ENCODE assay signal across 9 mouse cellular contexts in the genomic region with DNA sequence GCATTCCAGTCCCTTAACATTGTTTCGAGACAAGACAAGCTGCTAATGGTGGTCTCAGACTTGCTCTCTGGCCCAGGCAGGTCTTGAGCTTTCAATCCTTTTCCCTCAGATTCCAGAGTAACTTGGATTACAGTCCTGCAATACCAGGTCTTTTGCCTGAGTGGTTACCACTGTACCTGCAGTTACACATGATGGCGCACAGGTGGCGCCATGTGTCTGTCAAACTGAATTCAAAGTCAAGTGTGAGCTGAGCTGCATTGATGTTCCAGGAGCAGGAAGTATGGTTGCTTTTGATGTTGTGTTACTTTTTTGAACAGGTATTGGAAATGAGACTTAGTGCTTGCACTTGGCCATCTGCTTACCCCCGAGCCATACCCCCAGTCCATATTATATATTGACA.
DNase-seq lines count a peak whose midpoint lies in the region; ATAC-seq and TF ChIP-seq lines count a peak whose summit lies in the region.
"Had no signal": no experiment of that assay in that cellular context is flagged by ENCODE, and none has a peak within 500 bp of the region (broad histone marks: within the 10 kb centered on the region; RNA-seq: fewer than 3 reads in every experiment).

No protein-coding gene starts in this region.

- H3K9ac ChIP-seq in hindbrain, postnatal 0 days (replicated peaks; ENCODE audit: low read length), result no peak overlapping the region
- H3K9ac ChIP-seq in midbrain, embryonic 15.5 days, result no peak overlapping the region
- H3K9ac ChIP-seq: embryonic facial prominence, embryonic 13.5 days had no signal

- POLR2A ChIA-PET in Patski (lab: Charles Lee), result interaction anchor here (1.0 kb wide), 1 partner anchor 33 kb away, joined by 3 read pairs; no protein-coding TSS in a partner anchor

- intact Hi-C loops in heart, postnatal 10 days (cut with DNase I), result loop anchor here (5.0 kb wide), 1 partner anchor 1778 kb away; no protein-coding TSS in a partner anchor
- intact Hi-C loops in gastrocnemius, postnatal 36 days (cut with DNase I), result no loop called here

- peak; percentile 72 for ATAC-seq in Patski
- ATAC-seq in hindbrain, postnatal 0 days, result peak; percentile 50; the same call in 1 of the 2 replicates
- peak; percentile 40; the same call in 1 of the 2 replicates for ATAC-seq in midbrain, embryonic 15.5 days (replicated peaks)

- no peak overlapping the region for H3K4me2 ChIP-seq in hindbrain, postnatal 0 days (ENCODE audit: low read depth, low read length)
- no peak overlapping the region for H3K4me2 ChIP-seq in midbrain, embryonic 15.5 days
- H3K4me2 ChIP-seq: embryonic facial prominence, embryonic 13.5 days had no signal

- H3K9me3 ChIP-seq in hindbrain, postnatal 0 days (ENCODE audit: low read length), result no peaks in the 10 kb centered on the region
- H3K9me3 ChIP-seq in midbrain, embryonic 15.5 days, result no peaks in the 10 kb centered on the region
- H3K9me3 ChIP-seq: embryonic facial prominence, embryonic 13.5 days had no signal

- no peaks in the 10 kb centered on the region for H3K4me1 ChIP-seq in hindbrain, postnatal 0 days (ENCODE audit: insufficient read depth, low read length)
- no peaks in the 10 kb centered on the region for H3K4me1 ChIP-seq in midbrain, embryonic 15.5 days
- H3K4me1 ChIP-seq: embryonic facial prominence, embryonic 13.5 days had no signal

- H3K27ac ChIP-seq in hindbrain, postnatal 0 days, result no peak overlapping the region
- H3K27ac ChIP-seq in midbrain, embryonic 15.5 days, result no peak overlapping the region
- H3K27ac ChIP-seq: embryonic facial prominence, embryonic 13.5 days had no signal

- peak; percentile 38 to 60 for DNase-seq in heart, postnatal 10 days
- no peak for DNase-seq in heart, adult 11 months
- DNase-seq in 3134 (ENCODE audit: extremely low read depth, insufficient read length, low spot score), result peak; percentile 15
- no peak for DNase-seq in Patski (ENCODE audit: low read depth, low spot score)
- DNase-seq in cerebellum, postnatal 4 days (ENCODE audit: low spot score in 2 of 2), result peak; percentile 36 to 49
- DNase-seq in hindbrain, postnatal 0 days (ENCODE audit: low spot score), result peak; percentile 76
- no peak for DNase-seq in gastrocnemius, postnatal 36 days

- H3K4me3 ChIP-seq in hindbrain, postnatal 0 days (ENCODE audit: low read length), result no peak overlapping the region
- H3K4me3 ChIP-seq in midbrain, embryonic 15.5 days, result no peak overlapping the region
- H3K4me3 ChIP-seq: embryonic facial prominence, embryonic 13.5 days had no signal

- no peaks in the 10 kb centered on the region for H3K27me3 ChIP-seq in Patski
- no peaks in the 10 kb centered on the region for H3K27me3 ChIP-seq in hindbrain, postnatal 0 days (ENCODE audit: insufficient read depth, low read length)
- no peaks in the 10 kb centered on the region for H3K27me3 ChIP-seq in midbrain, embryonic 15.5 days (replicated peaks)
- H3K27me3 ChIP-seq: embryonic facial prominence, embryonic 13.5 days had no signal

- no peaks in the 10 kb centered on the region for H3K36me3 ChIP-seq in hindbrain, postnatal 0 days (ENCODE audit: insufficient read depth, low read length)
- no peaks in the 10 kb centered on the region for H3K36me3 ChIP-seq in midbrain, embryonic 15.5 days (replicated peaks)
- H3K36me3 ChIP-seq: embryonic facial prominence, embryonic 13.5 days had no signal

- in situ Hi-C loops in Patski (cut with MboI; ENCODE audit: low pct_unique_long_range_greater_than_20kb), result loop anchor here (10.0 kb wide), 2 partner anchors 425 to 1775 kb away; no protein-coding TSS in a partner anchor

- 30% methylated on average over 4 of the region's 4 CpGs for WGBS in hindbrain, postnatal 0 days
- WGBS in midbrain, embryonic 15.5 days, result 32% methylated on average over 4 of the region's 4 CpGs

- peak; percentile 81 for TF ChIP-seq CTCF in Patski (IDR thresholded peaks at IDR 0.05)
- peak; percentile 96 for TF ChIP-seq CTCF in hindbrain, postnatal 0 days (IDR thresholded peaks at IDR 0.05; ENCODE audit: low read depth)

- CTCF ChIA-PET in Patski (lab: Charles Lee), result interaction anchor here (0.9 to 1.4 kb wide), 7 partner anchors 9 to 1779 kb away, joined by 3 to 6 read pairs (median 3); no protein-coding TSS in a partner anchor

Comparison
In these comparisons a context has a peak if more than half of its experiments do, and no peak if none do; other contexts are left out.
1. DNase-seq: peak in heart, postnatal 10 days (2 of 2), 3134 (single experiment), cerebellum, postnatal 4 days (2 of 2) and hindbrain, postnatal 0 days (single experiment); none in heart, adult 11 months (single experiment), Patski (single experiment) and gastrocnemius, postnatal 36 days (0 of 2).
2. Peak in every context shown above with its lines, with median percentiles within 50 percentile points of each other: ATAC-seq.